Mouse (Mus musculus) liver (tissue): ENCODE data around the gene Hddc2.
"Not testable (repeated sequence)": the region's sequence is repeated elsewhere in the genome, so short reads cannot be mapped to it uniquely, and the experiment has no call there.

Experiments used
- DNase-seq: peaks from one replicate; pipeline ENCODE4 v3.0.0-alpha.2; 2020; ENCODE audit warnings: mixed read lengths

Hddc2 gene

DNA sequence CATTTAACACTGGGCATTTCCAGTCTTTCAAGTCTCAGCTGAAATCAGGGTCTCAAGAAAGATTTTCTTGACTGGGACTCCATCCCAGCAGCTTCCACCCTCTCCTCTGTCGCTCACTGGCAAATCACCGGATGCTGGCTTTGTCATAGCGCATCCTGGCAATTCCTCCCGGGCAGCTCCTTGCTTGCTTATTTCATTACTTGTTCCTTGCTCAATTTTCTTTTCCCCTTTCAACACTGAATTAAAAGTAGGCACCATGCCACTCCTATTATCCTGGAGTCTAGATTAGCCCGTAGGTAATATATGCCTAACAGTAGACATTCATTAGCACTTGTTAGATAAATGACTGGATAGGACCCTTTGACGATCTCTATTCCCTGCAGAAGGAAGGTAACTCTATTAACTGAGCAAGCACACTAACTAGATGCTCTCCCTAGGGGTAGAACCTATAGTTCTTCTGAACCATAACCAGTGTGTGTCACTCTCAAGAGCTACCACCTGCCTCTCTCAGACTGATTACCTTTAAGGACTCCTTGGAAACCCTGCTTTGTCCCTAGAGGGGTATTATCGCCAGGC, 41.8 kb downstream of the Hddc2 start:
- DNase-seq: no peak

DNA sequence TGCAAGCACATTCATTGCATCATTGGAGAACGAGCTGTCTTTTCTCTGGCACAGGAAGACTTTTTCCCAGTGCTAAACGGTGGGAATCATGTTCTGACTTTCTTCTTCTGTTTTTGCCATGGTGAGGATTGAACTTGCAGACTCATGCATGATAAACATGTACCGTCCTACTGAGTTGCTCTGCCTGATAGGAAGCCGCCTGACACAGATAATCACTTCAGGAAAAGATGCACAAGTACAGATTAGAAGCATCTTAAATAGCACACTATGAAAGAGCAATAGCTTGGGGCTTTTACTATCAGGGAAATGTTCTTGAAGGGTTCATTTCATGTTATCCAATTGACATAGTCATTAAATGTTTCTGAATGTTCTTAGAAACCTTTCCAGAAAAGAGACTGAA, 46.6 kb downstream of the Hddc2 start:
- no peak for DNase-seq

DNA sequence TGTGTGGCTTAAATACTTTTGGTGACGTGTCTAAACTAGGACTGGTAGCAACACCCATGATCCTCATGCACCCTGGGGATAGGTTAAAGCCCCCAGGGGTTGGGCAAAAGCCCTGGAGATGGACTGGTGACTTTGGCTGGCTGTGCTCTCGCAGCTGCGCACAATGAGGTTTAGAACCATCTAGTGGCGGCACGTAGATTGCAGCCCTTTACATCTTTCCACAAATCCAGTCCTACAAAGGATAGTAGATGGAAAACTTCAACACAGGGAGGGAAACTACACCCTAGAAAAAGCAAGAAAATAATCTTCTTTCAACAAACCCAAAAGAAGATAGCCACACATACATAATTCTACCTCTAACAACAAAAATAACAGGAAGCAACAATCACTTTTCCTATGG, 57.0 kb downstream of the Hddc2 start:
- not testable (repeated sequence) for DNase-seq
